Mouse (Mus musculus) spleen, postnatal 14 days (tissue): ENCODE data around the gene Cryzl2.
A peak's percentile ranks its signal among the peaks of the same experiment; 100 is the strongest.

Source experiments
- DNase-seq, 2 experiments: peaks; one replicate each; pipeline ENCODE4 v3.0.0; 2021 to 2022; ENCODE audit warnings: low spot score in 2 of 2

The Cryzl2 gene

DNA sequence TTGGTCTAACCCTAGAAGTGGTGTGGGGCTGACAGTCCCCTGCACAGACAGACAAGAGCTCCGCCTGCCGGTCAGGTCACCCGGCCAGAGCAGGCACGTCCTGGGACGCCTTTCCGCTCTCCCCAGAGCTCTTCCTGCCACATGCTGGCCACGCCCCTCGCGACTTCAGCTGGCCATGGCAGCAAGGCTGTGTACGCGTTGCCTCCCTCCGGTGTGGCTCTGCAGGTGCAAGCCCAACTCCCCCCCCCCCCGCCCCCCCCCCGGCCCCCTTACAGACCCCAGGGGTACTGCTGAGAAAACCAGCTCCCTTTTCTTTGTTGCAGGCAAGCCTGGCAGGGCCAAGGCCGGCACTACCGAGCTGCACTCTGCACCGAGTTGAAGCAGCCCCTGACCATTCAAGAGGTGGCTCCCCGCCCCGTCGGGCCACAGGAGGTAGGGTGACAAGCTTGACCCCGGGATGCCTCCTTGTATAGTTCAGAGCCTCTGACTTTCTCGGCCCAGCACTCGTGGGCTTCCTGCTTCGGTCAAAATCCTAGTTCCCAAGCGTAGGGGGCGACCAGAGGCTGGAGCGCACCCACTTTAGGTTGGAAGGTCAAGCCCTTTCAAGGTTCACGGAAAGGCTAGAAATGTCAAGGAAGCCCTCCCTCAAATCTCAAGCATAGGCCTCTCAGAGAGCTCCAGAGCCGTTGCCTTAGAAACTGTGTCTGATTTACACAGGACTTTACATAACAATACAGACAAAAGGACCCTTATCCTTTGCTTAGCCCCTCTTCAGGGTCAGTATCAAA, at the start of gene Cryzl2:
Gene Cryzl2, plus strand, starts transcription at position 157 of the 788 bp plus-strand sequence.
- DNase-seq = peak; percentile 45 to 56

DNA sequence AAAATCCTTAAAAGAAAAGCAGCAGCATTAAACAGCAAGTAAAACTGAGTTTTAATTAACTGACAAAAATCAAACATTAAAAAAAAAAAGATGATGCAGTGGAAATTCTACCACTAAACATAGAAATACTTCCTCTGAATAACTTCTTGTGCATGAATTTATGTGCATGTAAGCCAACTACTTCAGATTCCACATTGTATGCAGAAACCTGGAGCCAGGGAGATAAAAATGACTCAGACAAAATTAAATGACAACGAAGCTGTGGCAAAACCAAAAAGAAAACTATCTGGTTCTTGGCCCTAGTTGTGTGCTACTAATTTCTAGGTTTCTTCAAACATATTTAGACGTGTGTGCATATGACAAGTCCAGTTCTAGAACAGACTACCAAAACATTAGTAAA, 48.7 kb upstream of the Cryzl2 start:
- no peak for DNase-seq

DNA sequence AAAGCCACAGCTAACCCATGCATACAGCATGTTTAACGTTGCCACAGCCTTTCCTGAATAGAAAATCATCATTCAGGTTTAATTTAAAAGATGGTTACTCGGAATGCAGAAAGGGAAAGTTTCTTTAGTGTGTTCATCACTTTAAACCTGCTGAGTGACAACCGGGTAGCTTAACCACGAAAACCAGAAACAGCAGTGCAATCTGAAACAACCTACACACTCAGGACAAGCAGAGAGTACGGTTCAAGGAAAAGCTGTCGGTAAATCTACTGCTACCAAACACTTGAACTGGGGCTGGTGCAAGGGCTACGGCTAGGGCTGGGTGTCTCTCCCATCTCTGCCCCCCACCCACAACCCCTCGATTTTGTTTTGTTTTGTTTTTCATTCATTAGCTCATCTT, 47.4 kb upstream of the Cryzl2 start:
- no peak for DNase-seq

DNA sequence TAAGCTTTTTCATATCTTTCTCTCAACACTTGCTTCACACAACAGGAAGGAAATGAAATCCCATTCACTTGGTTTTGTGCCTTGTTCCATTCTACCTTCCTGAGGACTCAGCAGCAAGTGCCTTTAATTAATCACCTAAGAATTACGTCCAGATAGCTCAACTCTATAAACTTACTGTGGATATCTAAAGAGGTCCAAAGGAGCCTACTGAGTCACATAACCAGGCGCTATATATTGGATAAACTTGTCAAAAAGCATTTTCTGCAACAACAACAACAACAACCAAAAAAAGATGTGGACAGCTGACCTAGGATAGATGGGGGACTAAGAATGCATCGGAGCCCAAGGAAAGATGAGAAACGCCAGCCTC, 47.1 kb upstream of the Cryzl2 start:
- DNase-seq = no peak

DNA sequence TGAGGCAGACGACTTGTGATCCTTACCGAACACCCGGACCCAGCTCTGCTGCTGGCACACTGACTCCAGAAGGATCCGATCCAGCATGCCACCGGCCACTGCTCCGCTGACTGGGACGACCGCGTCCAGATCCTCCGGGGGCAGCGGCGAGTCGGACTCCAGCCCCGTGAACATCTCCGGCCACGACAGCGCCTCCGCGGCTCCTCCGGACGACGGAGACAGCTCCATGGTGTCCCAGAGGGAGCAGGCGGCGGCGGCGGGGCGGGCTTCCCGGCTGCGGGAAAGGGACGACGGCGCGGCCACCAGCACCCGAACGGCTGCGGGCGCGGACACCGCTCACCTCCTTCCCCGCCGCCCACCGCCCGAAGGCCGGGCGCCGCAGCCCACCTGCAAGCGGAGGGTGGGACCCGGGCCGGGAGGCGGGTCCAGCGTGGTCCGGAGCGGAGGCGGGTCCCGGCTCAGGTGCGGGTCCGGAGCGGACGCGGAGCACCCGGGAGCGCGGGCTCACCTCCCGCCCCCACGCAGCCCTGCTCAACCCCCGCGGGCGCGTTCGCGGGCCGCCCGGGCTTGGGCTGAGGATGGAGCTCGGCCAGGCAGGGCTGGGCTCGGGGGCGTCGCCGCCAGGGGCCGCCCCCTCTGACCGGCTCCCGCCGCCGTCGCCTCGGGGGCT, 46.5 kb upstream of the Cryzl2 start:
- DNase-seq = peak; percentile 9 to 29

DNA sequence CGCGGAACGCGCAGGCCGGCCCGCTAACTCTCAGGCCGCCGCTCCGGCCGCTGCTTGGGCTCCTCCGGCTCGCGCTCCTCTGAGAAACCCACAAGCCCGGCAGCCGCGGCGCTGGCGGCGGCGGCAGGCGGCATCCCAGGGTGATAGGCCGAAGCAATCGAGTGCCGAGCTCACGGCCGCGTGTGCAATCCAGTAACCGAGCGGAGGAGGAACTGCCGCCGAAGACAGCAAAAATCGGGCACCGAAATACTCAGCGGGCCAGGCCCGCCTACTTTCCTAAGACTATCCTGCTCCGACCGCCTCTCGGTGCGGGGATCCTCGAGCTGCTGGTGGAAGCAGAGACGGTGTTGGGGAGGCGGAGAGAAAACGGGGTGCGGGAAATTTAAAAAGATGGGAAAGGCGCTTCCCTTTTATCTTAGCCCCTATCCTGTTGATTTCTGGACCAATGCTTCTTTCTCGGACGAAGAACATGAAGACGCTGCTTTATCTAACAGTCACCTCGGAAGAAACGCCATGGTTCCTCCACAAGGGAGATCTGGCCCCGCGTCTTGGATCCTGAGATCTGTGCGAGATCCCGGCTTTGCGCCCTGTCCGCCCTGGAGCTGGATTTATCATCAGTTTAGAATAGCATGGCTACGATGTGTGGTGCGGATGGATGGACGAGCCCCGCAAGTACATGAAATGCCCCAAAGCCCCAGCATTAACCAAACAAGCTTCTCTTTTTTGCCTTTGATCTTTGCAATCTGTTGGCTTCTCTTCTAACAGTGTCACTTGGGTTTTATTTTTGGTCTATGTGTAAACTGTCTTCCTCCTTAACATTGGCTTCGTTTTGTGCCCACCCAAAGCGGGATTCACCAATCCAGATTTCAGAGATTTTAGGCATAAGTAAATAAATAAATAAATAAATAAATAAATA, 45.7 kb upstream of the Cryzl2 start, which contains the start of gene Rasal2:
Gene Rasal2, minus strand, starts transcription at position 142 of the 916 bp plus-strand sequence.
- DNase-seq = peak; percentile 76 to 85

DNA sequence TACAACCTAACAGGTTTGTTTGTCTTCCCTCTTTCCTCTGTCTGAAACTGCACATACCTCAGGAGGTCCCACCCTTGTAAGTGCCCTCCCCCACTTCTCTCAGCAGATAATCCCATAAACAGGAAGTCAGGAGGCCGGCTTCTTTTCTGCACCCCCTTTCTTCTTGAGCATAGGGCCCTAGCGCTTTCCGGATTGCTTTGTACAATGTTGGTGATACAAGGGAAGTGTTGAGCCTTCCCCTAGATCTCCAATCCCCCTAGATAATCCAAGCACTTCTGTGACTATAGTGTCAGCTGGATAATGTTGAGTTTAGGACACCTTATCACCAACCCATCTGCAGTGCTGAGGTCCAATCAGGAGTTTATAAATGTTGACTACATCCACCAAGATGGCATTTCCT, 42.6 kb upstream of the Cryzl2 start:
- no peak for DNase-seq

DNA sequence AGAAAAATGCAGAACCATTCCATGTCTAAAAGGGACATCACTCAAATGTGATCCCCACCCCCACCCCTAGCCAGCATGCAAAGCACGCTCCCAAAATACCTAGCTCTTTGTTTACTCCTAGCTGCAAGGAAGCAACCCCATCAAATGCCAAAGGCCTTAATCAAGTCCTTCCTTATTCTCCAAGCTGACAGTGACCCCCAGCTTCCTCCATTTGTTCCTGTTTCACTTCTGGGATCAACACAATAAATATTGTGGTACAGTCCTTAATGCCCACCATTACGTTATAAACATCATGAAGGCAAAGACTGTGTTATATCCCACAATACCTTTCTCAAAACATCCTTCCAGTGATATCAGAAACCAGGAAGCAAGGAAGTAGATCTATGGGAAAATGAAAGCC, 41.7 kb upstream of the Cryzl2 start:
- DNase-seq = no peak

DNA sequence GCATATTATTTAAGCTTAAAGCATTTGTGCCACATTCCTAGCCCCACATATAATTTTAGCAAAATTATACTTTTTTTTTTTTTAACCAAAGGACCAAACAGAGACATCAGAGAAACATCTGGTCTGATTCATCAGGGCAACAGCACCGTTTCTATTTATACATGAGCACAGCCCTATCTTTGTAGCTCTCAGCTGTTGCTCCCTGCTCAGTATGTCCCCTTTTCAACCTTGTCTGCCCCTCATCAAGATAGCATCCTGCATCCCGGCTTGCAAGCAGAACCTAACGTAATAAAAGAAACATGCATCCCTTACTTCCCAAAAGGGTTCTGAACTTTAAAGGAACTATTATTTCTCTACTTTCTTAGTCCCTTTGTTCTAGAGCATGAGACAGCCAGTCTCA, 41.0 kb upstream of the Cryzl2 start:
- no peak for DNase-seq

DNA sequence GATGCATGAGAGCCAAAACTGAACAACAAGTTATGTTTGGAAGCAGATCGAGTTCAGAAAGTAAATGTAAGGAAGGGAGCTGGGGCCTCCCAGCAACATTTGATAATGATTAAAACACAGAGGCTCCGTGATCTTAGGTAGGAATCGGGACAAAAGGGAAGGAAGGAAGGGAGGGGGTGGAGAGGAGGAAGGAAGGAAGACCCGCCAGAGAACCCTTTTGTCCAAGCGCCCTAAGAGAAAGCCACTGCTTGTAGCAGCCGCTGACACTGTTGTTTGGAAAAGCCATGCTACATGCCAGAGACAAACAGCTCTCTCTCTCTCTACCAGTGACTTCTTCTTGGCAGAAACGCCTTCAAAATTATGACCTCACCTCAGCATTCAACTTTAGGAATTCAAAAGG, 40.5 kb upstream of the Cryzl2 start:
- DNase-seq = no peak

DNA sequence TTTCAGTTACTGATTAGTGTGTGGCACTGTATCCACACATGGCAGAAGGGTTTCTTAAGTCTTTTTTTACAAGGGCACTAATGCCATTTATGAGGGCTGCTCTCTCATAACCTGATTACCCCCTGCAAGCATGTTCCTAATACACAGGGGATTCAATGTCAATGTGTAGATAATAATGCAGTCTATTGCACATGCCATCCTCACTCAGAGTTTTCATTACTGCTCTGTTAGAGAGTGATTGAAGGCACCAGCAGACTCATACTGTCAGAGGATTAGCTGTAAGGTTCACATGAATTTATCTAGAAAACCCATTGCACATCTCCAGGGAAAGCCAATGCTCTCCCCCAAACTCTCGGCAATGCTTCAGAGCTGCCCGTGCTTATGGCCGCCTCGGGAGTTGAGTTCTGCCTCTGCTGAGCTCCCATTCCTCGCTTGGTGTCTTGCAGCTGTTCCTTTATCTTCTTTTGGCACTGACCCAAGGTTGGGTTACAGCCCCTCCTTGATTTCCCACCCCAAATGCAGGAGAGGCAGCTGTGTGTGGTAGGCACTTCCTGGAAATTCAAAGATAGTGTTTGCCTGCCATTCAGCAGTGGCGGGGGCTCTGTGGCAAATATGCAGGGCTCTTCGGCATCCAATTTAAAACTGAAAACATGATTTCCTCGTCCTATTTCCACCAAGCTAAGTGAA, 32.5 kb upstream of the Cryzl2 start:
- DNase-seq = no peak

DNA sequence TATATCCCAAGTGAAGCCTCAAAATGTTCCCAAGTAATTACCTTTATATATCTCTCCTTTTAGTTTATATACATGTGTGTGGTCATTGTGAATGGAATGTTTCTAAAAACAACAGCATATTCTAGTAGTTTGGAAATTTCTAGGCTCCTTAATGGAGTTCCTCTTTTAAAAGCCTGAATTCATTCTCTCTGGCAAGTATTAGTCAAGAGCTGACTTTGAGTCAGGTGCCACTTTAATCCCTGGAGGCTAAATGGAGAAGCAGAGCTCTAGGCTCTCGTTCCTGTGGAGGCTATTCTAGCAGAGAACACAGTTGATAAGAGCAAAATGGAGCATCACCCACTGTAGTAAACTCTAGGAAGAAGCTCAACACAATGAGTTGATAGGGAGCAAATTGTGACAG, 31.4 kb upstream of the Cryzl2 start:
- no peak for DNase-seq

DNA sequence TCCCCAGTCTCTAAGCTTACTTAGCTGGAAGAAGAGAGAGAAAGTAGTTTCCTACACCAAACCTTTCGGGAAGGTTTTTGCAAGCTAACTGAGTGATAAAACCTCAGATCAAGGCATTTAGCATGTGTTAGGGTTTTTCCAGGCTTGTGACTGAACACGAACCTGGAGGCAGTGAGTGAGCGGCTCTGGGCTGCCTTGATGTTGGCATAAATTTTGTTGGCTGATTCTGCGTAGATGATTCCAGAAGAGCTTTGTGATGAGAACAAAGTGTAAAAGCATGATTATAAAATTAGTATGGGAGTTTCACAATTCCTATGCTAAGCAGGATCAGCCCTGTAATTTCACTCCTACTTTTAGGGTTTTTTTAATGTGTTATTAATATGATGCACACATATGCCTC, 30.8 kb upstream of the Cryzl2 start:
- no peak for DNase-seq

DNA sequence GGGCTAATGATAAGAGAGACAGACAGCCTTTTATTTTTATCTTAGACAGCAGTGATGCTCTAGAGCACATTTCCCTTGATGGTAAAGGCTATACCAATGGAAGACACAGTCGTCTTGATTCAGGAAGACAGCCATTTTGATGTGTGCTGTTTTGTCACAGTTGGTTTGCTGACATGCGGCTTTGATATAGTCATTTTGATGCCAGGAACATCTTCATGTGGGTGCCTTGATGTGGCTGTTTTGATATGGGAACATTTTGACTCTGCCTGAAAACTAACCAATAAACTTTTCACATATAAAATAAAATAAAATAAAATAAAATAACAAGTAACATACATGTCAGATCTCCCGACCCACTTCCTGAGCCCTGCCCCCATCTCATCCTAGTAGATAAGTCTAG, 30.0 kb upstream of the Cryzl2 start:
- DNase-seq = no peak

DNA sequence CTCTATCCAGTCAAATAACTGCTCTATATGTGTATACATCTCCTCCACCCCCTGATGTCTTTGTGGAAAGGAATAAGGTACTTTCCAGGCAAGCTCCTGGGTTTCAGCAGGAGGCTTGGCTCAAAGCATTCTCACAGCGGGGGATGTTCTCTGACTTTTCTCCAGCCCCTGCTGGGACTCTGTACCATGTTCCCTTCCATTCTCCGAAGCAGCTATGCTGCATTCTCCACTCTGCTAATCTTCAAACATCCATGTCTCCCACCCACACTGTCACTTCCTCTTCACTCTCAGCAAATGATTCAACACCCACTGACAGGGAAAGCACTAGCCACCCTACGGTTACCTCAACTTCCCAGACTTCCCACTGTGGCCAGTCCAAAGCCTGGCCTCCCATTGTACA, 25.1 kb upstream of the Cryzl2 start:
- DNase-seq = no peak

DNA sequence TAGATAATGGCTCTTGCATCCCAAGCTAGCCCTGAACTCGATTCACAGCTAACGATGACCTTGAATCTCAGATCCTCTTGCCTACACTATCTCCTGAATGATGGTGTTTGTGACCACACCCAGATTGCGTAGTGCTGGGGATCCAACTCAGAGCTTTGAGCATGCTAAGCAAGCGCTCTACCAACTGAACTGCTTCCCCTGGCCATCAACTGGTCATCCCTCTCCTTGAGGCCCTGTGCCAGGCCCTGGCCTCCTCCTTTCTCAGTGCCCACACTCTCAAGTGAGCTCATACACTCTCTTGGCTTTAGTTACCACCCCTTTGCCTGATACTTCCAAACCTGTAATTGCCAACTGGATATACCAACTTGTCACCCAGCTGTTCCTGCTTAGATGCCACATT, 24.0 kb upstream of the Cryzl2 start:
- no peak for DNase-seq

DNA sequence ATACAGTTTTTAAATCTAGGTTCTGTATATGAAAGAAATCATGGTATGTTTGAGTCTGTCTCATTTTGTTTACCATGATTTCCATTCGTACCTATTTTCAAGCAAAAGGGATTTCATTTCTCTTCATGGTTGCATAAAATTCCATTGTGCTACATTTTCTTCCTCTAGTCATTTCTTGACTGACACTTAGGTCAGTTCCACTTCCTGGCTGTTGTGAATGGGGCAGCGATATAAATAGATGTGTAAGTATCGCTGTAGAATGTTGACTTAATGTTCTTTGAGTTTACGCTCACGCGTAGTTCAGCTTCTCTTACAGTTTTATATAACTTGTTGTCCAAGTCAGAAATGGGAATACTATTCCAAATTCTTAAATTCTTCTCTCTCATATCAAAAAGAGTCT, 22.5 kb upstream of the Cryzl2 start:
- DNase-seq = no peak

DNA sequence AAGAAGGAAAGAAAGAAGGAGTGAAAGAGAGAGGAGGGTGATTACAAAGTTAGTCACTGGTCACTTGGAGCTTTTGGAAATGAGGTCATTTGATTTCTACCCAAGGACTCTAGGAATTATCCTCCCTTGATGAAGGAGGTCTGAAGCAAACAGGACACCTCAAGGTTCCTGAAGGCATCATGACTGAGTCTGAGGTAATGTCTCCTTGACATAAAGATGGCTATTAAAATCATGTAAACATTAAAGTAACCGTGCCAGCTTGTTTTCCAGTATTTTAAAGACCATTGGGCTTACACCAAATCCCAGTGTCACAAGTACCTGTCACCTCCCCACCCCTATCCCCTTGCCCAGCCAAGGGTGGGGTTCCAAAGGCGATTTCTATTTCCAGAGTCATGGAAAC, 20.1 kb upstream of the Cryzl2 start:
- no peak for DNase-seq

DNA sequence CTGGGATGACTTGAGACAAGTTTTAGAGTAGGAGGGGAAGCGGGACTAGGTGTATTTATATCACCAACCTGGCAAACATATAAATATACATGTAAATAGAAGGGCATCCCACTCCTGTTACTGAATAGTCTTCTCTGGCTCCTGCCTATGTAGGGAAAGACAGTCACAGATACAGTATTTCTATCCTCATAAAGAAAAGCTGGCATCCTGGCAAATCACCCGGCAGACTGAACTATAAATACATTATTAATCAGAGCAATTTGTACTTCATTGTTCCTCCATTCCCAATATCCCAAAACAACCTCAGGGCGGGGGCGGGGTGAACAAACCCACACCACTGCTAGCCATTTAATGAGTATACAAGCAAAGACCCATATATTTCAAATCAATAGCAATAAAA, 19.3 kb upstream of the Cryzl2 start:
- DNase-seq = no peak

DNA sequence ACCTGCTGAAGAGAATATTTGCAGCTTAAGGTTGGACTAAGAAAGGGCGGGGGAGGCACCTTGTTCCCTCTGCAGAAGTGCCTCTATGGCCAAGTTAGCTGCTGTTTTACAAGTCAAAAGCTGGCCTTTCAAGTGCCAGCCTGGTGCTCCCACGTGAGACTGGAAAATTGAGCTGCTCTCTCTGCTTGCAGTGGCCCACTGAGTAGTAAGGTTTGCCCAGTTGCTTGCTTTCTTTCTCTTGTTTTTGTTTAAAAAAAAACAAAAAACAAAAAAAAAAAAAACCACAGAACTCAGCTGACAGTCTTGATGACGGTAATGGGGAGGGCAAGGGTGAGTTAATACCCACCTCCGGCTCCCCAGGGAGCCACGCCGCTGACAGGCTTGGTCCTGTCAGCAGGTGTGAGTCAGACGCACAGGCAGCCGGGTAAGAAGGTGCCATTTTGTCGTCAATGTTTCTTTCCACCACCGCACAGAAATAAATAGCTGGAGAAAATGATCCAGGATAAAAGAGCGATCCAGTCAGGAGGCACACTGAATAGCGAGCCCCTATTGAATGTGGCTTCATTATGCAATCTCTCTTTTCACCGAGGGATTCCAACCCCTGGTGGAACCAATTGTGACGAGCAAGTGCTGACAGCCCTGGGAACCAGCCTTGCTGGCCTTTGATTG, 18.3 kb upstream of the Cryzl2 start:
- DNase-seq = no peak

DNA sequence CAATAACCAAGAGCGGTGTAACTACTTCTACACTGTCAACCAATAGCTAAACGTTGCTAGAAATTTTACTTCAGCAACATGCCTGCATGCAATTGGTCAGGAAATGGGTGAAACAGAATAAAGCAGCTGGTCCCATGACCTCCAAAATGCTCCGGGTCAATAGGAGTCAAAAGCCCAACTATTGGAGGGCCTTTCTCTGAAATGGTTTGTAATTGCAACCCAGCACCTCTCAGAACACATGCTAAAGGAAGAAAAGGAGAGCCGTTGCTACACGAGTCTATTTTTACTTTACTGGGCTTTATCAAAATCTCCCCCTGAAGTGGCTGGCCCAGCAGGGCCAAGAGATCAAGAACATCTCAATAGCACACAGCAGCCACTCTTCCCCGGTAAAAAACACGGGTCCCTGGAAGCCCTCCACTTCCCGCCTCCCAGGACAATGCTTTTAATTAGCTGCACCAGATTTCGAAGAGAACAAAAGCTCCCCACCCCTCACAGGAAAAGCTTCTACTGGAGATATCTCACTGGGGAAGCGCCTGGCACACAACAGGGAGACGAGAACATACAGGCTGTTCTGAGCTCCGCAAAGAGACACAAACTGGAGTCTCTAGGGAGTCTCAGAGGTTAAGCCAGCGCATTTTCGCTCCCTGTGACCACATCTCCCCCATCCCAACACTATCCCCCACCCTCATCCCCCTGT, 15.2 kb upstream of the Cryzl2 start:
- DNase-seq = no peak
